Mouse (Mus musculus) neural tube, embryonic 12.5 days (tissue): ENCODE data around the gene P2rx1. TPM values are rescaled to one million over a fixed set of nuclear protein-coding genes. Genes with fewer than 3 reads are reported as not detected.

ENCODE experiments used
- ATAC-seq: fragments of 200-750 bp; cut with Nextera tagmentation; 2 replicates; pipeline ENCODE4 v1.8.0; 2017; ENCODE audit warnings: low read depth, mild to moderate bottlenecking, moderate TSS enrichment, moderate library complexity; ENCODE audit not compliant: low FRiP score
- H3K27ac ChIP-seq: fragments of 300-500 bp; sonication (generic); 2 replicates; pipeline ENCODE4 v1.5.1; 2016
- H3K27me3 ChIP-seq: fragments of 300-500 bp; sonication (generic); replicated peaks from 2 replicates; pipeline ENCODE4 v1.6.1; 2016; ENCODE audit warnings: mild to moderate bottlenecking
- H3K36me3 ChIP-seq: fragments of 300-500 bp; sonication (generic); 2 replicates; pipeline ENCODE4 v1.6.1; 2016; ENCODE audit warnings: mild to moderate bottlenecking
- H3K4me1 ChIP-seq: fragments of 300-500 bp; sonication (generic); 2 replicates; pipeline ENCODE4 v1.6.1; 2016
- H3K4me2 ChIP-seq: fragments of 300-500 bp; sonication (generic); replicated peaks from 2 replicates; pipeline ENCODE4 v1.6.1; 2016; ENCODE audit warnings: mild to moderate bottlenecking
- H3K4me3 ChIP-seq: fragments of 300-500 bp; sonication (generic); 2 replicates; pipeline ENCODE4 v1.5.1; 2016
- H3K9ac ChIP-seq: fragments of 300-500 bp; sonication (generic); 2 replicates; pipeline ENCODE4 v1.6.1; 2016; ENCODE audit warnings: mild to moderate bottlenecking
- H3K9me3 ChIP-seq: fragments of 300-500 bp; sonication (generic); 2 replicates; pipeline ENCODE4 v1.6.1; 2016; ENCODE audit warnings: mild to moderate bottlenecking
- WGBS: fragments of 180-500 bp; shearing (Covaris S2); methylation state at CpG from one replicate; pipeline ENCODE4 v1.1.7; 2016; 5-methylcytosine and 5-hydroxymethylcytosine counted together
- polyA plus RNA-seq: library from polyadenylated mRNA; unstranded; fragments of >200 nt; fragmentation: Nextera tagmentation; extraction: Ambion mirVana; gene quantifications from 2 replicates; pipeline ENCODE4 v1.2.1, GENCODE M21; 2016

The P2rx1 gene
- polyA plus RNA-seq, result 1.4 TPM in 2 replicates

- no peak within 1 kb of the TSS for H3K27ac ChIP-seq
Observed at GRCm38 (mm10) chr11:72998771-72999170, at the start of gene P2rx1. TSS of gene P2rx1 (plus strand) at chr11:72999103.

GRCm38 (mm10) chr11:72951137-72952000 is 47.5 kb upstream of the P2rx1 start:
- peaks cover 4% of the 10 kb centered on the region; the same call in 1 of the 2 replicates for H3K4me1 ChIP-seq
- peaks cover 10% of the 10 kb centered on the region; the same call in 1 of the 2 replicates for H3K9me3 ChIP-seq
- H3K36me3 ChIP-seq, result no peaks in the 10 kb centered on the region
- WGBS, result 70% methylated on average over 22 of the region's 22 CpGs
- H3K27me3 ChIP-seq, result no peaks in the 10 kb centered on the region
- no peak overlapping the region for H3K4me3 ChIP-seq
- no peak overlapping the region for H3K9ac ChIP-seq
- H3K27ac ChIP-seq, result no peak overlapping the region
- ATAC-seq, result no peak
- H3K4me2 ChIP-seq, result no peak overlapping the region

More at GRCm38 (mm10) chr11:72998771-72999170, at the start of gene P2rx1:
- Histone ChIP-seq H3K9me3 (no peaks in the 10 kb centered on the region), H3K27me3 (no peaks in the 10 kb centered on the region), H3K36me3 (no peaks in the 10 kb centered on the region), H3K4me2 (no peak within 1 kb of the TSS), H3K4me1 (no peaks in the 10 kb centered on the region), H3K4me3 (no peak within 1 kb of the TSS), H3K9ac (no peak within 1 kb of the TSS)
- 62% methylated on average over 8 of the region's 8 CpGs for WGBS
- no peak for ATAC-seq

- no peak for ATAC-seq
- H3K9me3 ChIP-seq, result peaks cover 10% of the 10 kb centered on the region; the same call in 1 of the 2 replicates
Observed at GRCm38 (mm10) chr11:72952226-72952625, 46.7 kb upstream of the P2rx1 start.

GRCm38 (mm10) chr11:72952697-72953096 is 46.2 kb upstream of the P2rx1 start:
- H3K9me3 ChIP-seq, result peaks cover 10% of the 10 kb centered on the region; the same call in 1 of the 2 replicates
- WGBS, result 89% methylated on average over 6 of the region's 6 CpGs
- no peaks in the 10 kb centered on the region; the same call in 1 of the 2 replicates for H3K4me1 ChIP-seq
- H3K36me3 ChIP-seq, result no peaks in the 10 kb centered on the region
- no peak overlapping the region for H3K4me3 ChIP-seq
- no peak overlapping the region for H3K27ac ChIP-seq
- no peak for ATAC-seq
- no peak overlapping the region for H3K4me2 ChIP-seq
- H3K9ac ChIP-seq, result no peak overlapping the region
- no peaks in the 10 kb centered on the region for H3K27me3 ChIP-seq

More at GRCm38 (mm10) chr11:72952226-72952625, 46.7 kb upstream of the P2rx1 start:
- Histone ChIP-seq H3K36me3 (no peaks in the 10 kb centered on the region), H3K27ac (no peak overlapping the region), H3K4me1 (no peaks in the 10 kb centered on the region; the same call in 1 of the 2 replicates), H3K9ac (no peak overlapping the region), H3K27me3 (no peaks in the 10 kb centered on the region), H3K4me3 (no peak overlapping the region), H3K4me2 (no peak overlapping the region)
- WGBS, result 65% methylated on average over 3 of the region's 3 CpGs

- Histone ChIP-seq H3K4me3 (no peak overlapping the region), H3K9ac (no peak overlapping the region)
- ATAC-seq, result no peak
Observed at GRCm38 (mm10) chr11:72953116-72953439, 45.8 kb upstream of the P2rx1 start.

GRCm38 (mm10) chr11:72953440-72954151 is 45.3 kb upstream of the P2rx1 start:
- no peak overlapping the region for H3K4me3 ChIP-seq
- no peak overlapping the region for H3K4me2 ChIP-seq
- 0 out of 2 replicates have a peak, but pooled peaks cover 4% of the 10 kb centered on the region for H3K27me3 ChIP-seq
- H3K9me3 ChIP-seq, result peaks cover 10% of the 10 kb centered on the region; the same call in 1 of the 2 replicates
- ATAC-seq, result no peak
- 89% methylated on average over 4 of the region's 4 CpGs for WGBS
- no peaks in the 10 kb centered on the region for H3K4me1 ChIP-seq
- H3K9ac ChIP-seq, result no peak overlapping the region
- no peaks in the 10 kb centered on the region for H3K36me3 ChIP-seq
- no peak overlapping the region for H3K27ac ChIP-seq

More at GRCm38 (mm10) chr11:72953116-72953439, 45.8 kb upstream of the P2rx1 start:
- no peak overlapping the region for H3K27ac ChIP-seq
- no peaks in the 10 kb centered on the region for H3K4me1 ChIP-seq
- no peaks in the 10 kb centered on the region for H3K27me3 ChIP-seq
- peaks cover 10% of the 10 kb centered on the region; the same call in 1 of the 2 replicates for H3K9me3 ChIP-seq
- no peaks in the 10 kb centered on the region for H3K36me3 ChIP-seq
- WGBS, result 71% methylated on average over 1 of the region's 1 CpGs
- no peak overlapping the region for H3K4me2 ChIP-seq

- 82% methylated on average over 4 of the region's 4 CpGs for WGBS
Observed at GRCm38 (mm10) chr11:72954216-72954615, 44.7 kb upstream of the P2rx1 start.

GRCm38 (mm10) chr11:72955339-72955974 is 43.4 kb upstream of the P2rx1 start:
- no peak for ATAC-seq
- no peak overlapping the region for H3K9ac ChIP-seq
- H3K27ac ChIP-seq, result no peak overlapping the region
- peaks cover 22% of the 10 kb centered on the region for H3K27me3 ChIP-seq
- WGBS, result 74% methylated on average over 5 of the region's 5 CpGs
- H3K36me3 ChIP-seq, result no peaks in the 10 kb centered on the region
- no peak overlapping the region for H3K4me3 ChIP-seq
- 0 out of 2 replicates have a peak, but pooled peaks cover 1% of the 10 kb centered on the region for H3K9me3 ChIP-seq
- H3K4me1 ChIP-seq, result no peaks in the 10 kb centered on the region
- H3K4me2 ChIP-seq, result no peak overlapping the region

More at GRCm38 (mm10) chr11:72954216-72954615, 44.7 kb upstream of the P2rx1 start:
- H3K4me1 ChIP-seq, result no peaks in the 10 kb centered on the region
- no peak overlapping the region for H3K9ac ChIP-seq
- peaks cover 10% of the 10 kb centered on the region; the same call in 1 of the 2 replicates for H3K9me3 ChIP-seq
- ATAC-seq, result no peak
- peaks cover 10% of the 10 kb centered on the region for H3K27me3 ChIP-seq
- H3K36me3 ChIP-seq, result no peaks in the 10 kb centered on the region
- no peak overlapping the region for H3K4me3 ChIP-seq
- no peak overlapping the region for H3K27ac ChIP-seq
- no peak overlapping the region for H3K4me2 ChIP-seq

- H3K4me2 ChIP-seq, result no peak overlapping the region
- no peak for ATAC-seq
- no peak overlapping the region for H3K4me3 ChIP-seq
- no peaks in the 10 kb centered on the region for H3K9me3 ChIP-seq
- no peak overlapping the region for H3K27ac ChIP-seq
- H3K27me3 ChIP-seq, result peaks cover 41% of the 10 kb centered on the region
- H3K4me1 ChIP-seq, result peaks cover 8% of the 10 kb centered on the region
- 53% methylated on average over 2 of the region's 2 CpGs for WGBS
- H3K36me3 ChIP-seq, result no peaks in the 10 kb centered on the region
- H3K9ac ChIP-seq, result no peak overlapping the region
Observed at GRCm38 (mm10) chr11:72957318-72957717, 41.6 kb upstream of the P2rx1 start.

GRCm38 (mm10) chr11:72959924-72960679 is 38.8 kb upstream of the P2rx1 start:
- peaks cover 56% of the 10 kb centered on the region for H3K27me3 ChIP-seq
- 10% methylated on average over 15 of the region's 15 CpGs for WGBS

GRCm38 (mm10) chr11:72960723-72961071 is 38.2 kb upstream of the P2rx1 start:
- Histone ChIP-seq H3K4me2 (peak overlapping the region; percentile 54), H3K27ac (no peak overlapping the region), H3K27me3 (peaks cover 56% of the 10 kb centered on the region), H3K9ac (no peak overlapping the region), H3K9me3 (no peaks in the 10 kb centered on the region), H3K36me3 (no peaks in the 10 kb centered on the region), H3K4me1 (peaks cover 8% of the 10 kb centered on the region), H3K4me3 (peak overlapping the region; percentile 31)
- ATAC-seq, result no peak
- WGBS, result 2% methylated on average over 15 of the region's 15 CpGs

More at GRCm38 (mm10) chr11:72959924-72960679, 38.8 kb upstream of the P2rx1 start:
- Histone ChIP-seq H3K4me3 (no peak overlapping the region), H3K4me2 (no peak overlapping the region), H3K27ac (no peak overlapping the region), H3K36me3 (no peaks in the 10 kb centered on the region), H3K9ac (no peak overlapping the region), H3K4me1 (peaks cover 8% of the 10 kb centered on the region), H3K9me3 (no peaks in the 10 kb centered on the region)
- no peak for ATAC-seq
